Mouse (Mus musculus): ENCODE results near the gene Hist1h2bp.

DNA sequence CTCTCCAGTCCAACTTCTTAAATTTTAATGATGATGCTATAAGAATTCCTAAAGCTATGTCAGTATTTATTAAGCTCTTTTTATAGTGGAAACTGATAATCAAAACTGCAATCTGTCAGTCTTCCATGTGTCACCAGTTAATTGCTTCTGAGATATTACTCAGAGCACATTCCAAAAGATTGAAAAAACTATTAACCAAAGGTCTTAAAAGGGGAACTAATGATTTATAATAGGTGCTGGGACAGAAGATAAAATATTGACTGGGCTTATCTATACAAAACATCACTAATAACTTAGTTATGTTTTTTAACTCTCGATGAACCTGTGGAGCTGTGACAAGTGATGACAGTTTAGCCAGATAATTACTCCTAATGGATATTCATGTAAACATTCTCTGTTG, 42.3 kb upstream of the Hist1h2bp start:
- TF ChIP-seq POLR2A (IDR thresholded peaks at IDR 0.05; ENCODE audit: control insufficient read depth, extremely low read depth, insufficient read depth, low read length, poor library complexity) (no peak), CTCF (IDR thresholded peaks at IDR 0.05; ENCODE audit: borderline replicate concordance, control insufficient read depth, extremely low read depth, insufficient read depth, low read length, poor library complexity) (no peak)

Data from thymus, adult 2 months (tissue).